Comparison of ENCODE assay signal across 27 mouse cellular contexts in the genomic region with DNA sequence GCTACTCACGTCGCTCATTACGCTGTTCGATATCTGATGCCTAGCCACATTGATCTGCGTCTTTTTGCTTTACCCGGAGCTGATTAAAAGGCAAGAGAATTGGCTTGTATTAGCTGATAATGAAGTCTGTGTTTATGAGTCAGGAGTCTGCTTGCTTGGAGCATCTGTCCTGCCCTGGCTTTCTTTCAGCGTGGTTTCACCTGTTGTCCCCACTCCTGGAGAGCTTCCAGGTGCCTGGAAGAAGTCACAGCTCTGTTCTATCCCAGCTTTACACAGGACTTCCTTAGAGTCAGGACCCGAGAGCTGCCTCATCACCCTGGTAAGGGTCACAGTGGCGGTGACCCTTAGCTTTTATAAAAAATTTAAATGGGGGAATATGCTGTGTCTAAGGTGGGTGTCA.
"Had no signal": no experiment of that assay in that cellular context is flagged by ENCODE, and none has a peak within 500 bp of the region (broad histone marks: within the 10 kb centered on the region; RNA-seq: fewer than 3 reads in every experiment).

No protein-coding gene starts in this region.

- H3K9me3 ChIP-seq: hindbrain, embryonic 10.5 days; hindbrain, embryonic 12.5 days; intestine, embryonic 15.5 days; limb, embryonic 10.5 days; limb, embryonic 12.5 days; liver, embryonic 13.5 days; liver, embryonic 15.5 days had no signal

- H3K27ac ChIP-seq: gastrocnemius, adult 2 months; hindbrain, embryonic 10.5 days; hindbrain, embryonic 12.5 days; hindbrain, embryonic 14.5 days; intestine, embryonic 15.5 days; layer of hippocampus, adult 2 months; left cerebral cortex, adult 2 months; limb, embryonic 10.5 days; limb, embryonic 12.5 days; liver, embryonic 13.5 days; liver, embryonic 15.5 days had no signal

- H3K4me3 ChIP-seq: gastrocnemius, adult 2 months; hindbrain, embryonic 10.5 days; hindbrain, embryonic 12.5 days; intestine, embryonic 15.5 days; layer of hippocampus, adult 2 months; left cerebral cortex, adult 2 months; limb, embryonic 10.5 days; limb, embryonic 12.5 days; liver, embryonic 13.5 days; liver, embryonic 15.5 days had no signal

- H3K4me1 ChIP-seq: hindbrain, embryonic 10.5 days; hindbrain, embryonic 12.5 days; intestine, embryonic 15.5 days; limb, embryonic 10.5 days; limb, embryonic 12.5 days; liver, embryonic 13.5 days; liver, embryonic 15.5 days had no signal

- H3K9ac ChIP-seq: hindbrain, embryonic 12.5 days; hindbrain, embryonic 14.5 days; intestine, embryonic 15.5 days; limb, embryonic 12.5 days; liver, embryonic 13.5 days; liver, embryonic 15.5 days; liver, postnatal 0 days had no signal

- H3K36me3 ChIP-seq: hindbrain, embryonic 10.5 days; hindbrain, embryonic 12.5 days; intestine, embryonic 15.5 days; limb, embryonic 10.5 days; limb, embryonic 12.5 days; liver, embryonic 13.5 days; liver, embryonic 15.5 days had no signal

- DNase-seq: gastrocnemius, adult 2 months; gastrocnemius, postnatal 10 days; gastrocnemius, postnatal 25 days; heart, postnatal 10 days; heart, postnatal 4 days; kidney, adult 18-20 months; kidney, adult 8-10 months; kidney, postnatal 10 days; kidney, postnatal 25 days; kidney, postnatal 4 days; liver; liver, embryonic 13.5 days; liver, postnatal 0 days had no signal

- H3K27me3 ChIP-seq: hindbrain, embryonic 12.5 days; intestine, embryonic 15.5 days; limb, embryonic 12.5 days; liver, embryonic 13.5 days; liver, embryonic 15.5 days had no signal

- ATAC-seq: hindbrain, embryonic 16.5 days; inflammation-experienced regulatory T-cells, adult 6 months; intestine, embryonic 15.5 days; intestine, postnatal 0 days; liver, postnatal 0 days had no signal

- H3K4me2 ChIP-seq: heart, embryonic 11.5 days; hindbrain, embryonic 12.5 days; hindbrain, embryonic 14.5 days; intestine, embryonic 15.5 days; limb, embryonic 12.5 days; liver, embryonic 11.5 days; liver, embryonic 13.5 days; liver, embryonic 15.5 days had no signal
